In the genomic region with DNA sequence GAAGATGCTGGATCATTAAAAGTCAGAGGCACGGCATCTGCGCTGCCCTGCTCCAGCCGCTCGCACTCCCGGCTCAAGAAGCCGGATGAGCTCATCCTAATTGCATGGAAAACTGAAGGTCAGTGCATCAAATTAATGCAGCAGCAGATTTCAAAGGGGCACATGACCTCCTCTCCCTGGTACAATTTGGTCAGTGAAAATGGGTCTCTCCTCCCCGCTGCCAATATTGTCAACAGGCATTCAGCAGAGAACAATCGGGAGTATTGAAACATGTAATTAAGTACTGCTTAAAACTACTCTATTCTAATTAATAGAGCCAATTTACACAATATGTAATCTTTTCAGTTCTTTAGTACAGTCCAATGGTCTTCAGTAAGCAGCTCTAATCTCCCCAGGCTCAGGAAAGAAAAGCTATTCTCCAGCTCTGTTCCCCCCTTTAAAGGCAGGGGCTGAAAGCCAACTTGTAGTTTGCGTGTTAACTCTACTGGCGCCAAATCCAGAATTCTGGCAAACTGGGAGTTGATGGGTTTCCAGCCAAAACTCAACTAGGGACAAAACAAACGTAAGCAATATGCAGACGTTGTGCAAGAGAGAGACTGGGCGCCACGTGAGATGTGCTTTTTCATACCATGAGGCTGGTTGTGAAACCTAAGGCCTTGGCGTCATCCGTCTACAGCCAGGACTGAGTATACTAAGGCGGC, we compare ENCODE assay signal across 8 mouse cellular contexts.
DNase-seq lines count a peak whose midpoint lies in the region; ATAC-seq and TF ChIP-seq lines count a peak whose summit lies in the region.
"Had no signal": no experiment of that assay in that cellular context is flagged by ENCODE, and none has a peak within 500 bp of the region (broad histone marks: within the 10 kb centered on the region; RNA-seq: fewer than 3 reads in every experiment).

No protein-coding gene starts in this region.

- no peak for TF ChIP-seq CTCF in stomach, postnatal 0 days (IDR thresholded peaks at IDR 0.05; ENCODE audit: low read depth)

- WGBS in lung, embryonic 16.5 days: 71% methylated on average over 17 of the region's 17 CpGs
- 61% methylated on average over 17 of the region's 17 CpGs for WGBS in stomach, postnatal 0 days
- 85% methylated on average over 17 of the region's 17 CpGs for WGBS in kidney, embryonic 16.5 days

- H3K4me1 ChIP-seq in lung, embryonic 16.5 days (replicated peaks; ENCODE audit: control insufficient read depth, insufficient read depth, low read length): peaks cover 33% of the 10 kb centered on the region
- 0 out of 2 replicates have a peak, but pooled peaks cover 7% of the 10 kb centered on the region for H3K4me1 ChIP-seq in stomach, postnatal 0 days (replicated peaks; ENCODE audit: control insufficient read depth, insufficient read depth)
- H3K4me1 ChIP-seq in kidney, embryonic 16.5 days (ENCODE audit: insufficient read depth, low read length): peaks cover 13% of the 10 kb centered on the region

- H3K9me3 ChIP-seq in lung, embryonic 16.5 days (ENCODE audit: control insufficient read depth, low read length): no peaks in the 10 kb centered on the region
- H3K9me3 ChIP-seq in stomach, postnatal 0 days (ENCODE audit: control insufficient read depth, low read length): no peaks in the 10 kb centered on the region
- no peaks in the 10 kb centered on the region for H3K9me3 ChIP-seq in kidney, embryonic 16.5 days (ENCODE audit: low read length)
- H3K9me3 ChIP-seq: heart, embryonic 15.5 days had no signal

- H3K27ac ChIP-seq in lung, embryonic 16.5 days (ENCODE audit: low read length): peak overlapping the region; percentile 68
- peak overlapping the region; percentile 50 for H3K27ac ChIP-seq in stomach, postnatal 0 days (replicated peaks)
- no peak overlapping the region for H3K27ac ChIP-seq in kidney, embryonic 16.5 days (ENCODE audit: low read length)
- H3K27ac ChIP-seq: heart, embryonic 15.5 days had no signal

- H3K27me3 ChIP-seq in lung, embryonic 16.5 days (ENCODE audit: control insufficient read depth, insufficient read depth, low read depth, low read length): no peaks in the 10 kb centered on the region
- H3K27me3 ChIP-seq in stomach, postnatal 0 days (ENCODE audit: control insufficient read depth, insufficient read depth, low read length): no peaks in the 10 kb centered on the region
- no peaks in the 10 kb centered on the region for H3K27me3 ChIP-seq in kidney, embryonic 16.5 days (ENCODE audit: insufficient read depth, low read length)
- H3K27me3 ChIP-seq: heart, embryonic 15.5 days had no signal

- peak; percentile 87 for ATAC-seq in lung, embryonic 16.5 days (ENCODE audit: low read depth)
- ATAC-seq in stomach, postnatal 0 days (ENCODE audit: low FRiP score, low TSS enrichment): peak; percentile 63; the same call in 1 of the 2 replicates
- ATAC-seq in kidney, embryonic 16.5 days (ENCODE audit: low FRiP score, low TSS enrichment): no peak

- peak; percentile 88 for DNase-seq in Muller cell, postnatal 12 days (ENCODE audit: inconsistent ontology term)
- DNase-seq in adrenal gland, postnatal 14 days: peak; percentile 54
- DNase-seq in heart, adult 9 months (ENCODE audit: low spot score in 2 of 2): peak; percentile 54 to 66
- DNase-seq in stomach, postnatal 0 days (ENCODE audit: low spot score): peak; percentile 38
- DNase-seq in spleen, adult 12 weeks (ENCODE audit: low spot score): no peak

- peaks cover 14% of the 10 kb centered on the region for H3K36me3 ChIP-seq in lung, embryonic 16.5 days (ENCODE audit: control insufficient read depth, insufficient read depth, low read length)
- peaks cover 4% of the 10 kb centered on the region; the same call in 1 of the 2 replicates for H3K36me3 ChIP-seq in stomach, postnatal 0 days (ENCODE audit: control insufficient read depth, insufficient read depth, low read length)
- H3K36me3 ChIP-seq in kidney, embryonic 16.5 days (ENCODE audit: insufficient read depth, low read length): peaks cover 15% of the 10 kb centered on the region; the same call in 1 of the 2 replicates

- H3K4me3 ChIP-seq in lung, embryonic 16.5 days (ENCODE audit: low read length): no peak overlapping the region
- H3K4me3 ChIP-seq in stomach, postnatal 0 days (ENCODE audit: low read depth, low read length): no peak overlapping the region
- no peak overlapping the region for H3K4me3 ChIP-seq in kidney, embryonic 16.5 days (ENCODE audit: low read length)
- H3K4me3 ChIP-seq: heart, embryonic 15.5 days had no signal

- no peak overlapping the region for H3K4me2 ChIP-seq in lung, embryonic 16.5 days (ENCODE audit: low read depth, low read length)
- no peak overlapping the region for H3K4me2 ChIP-seq in stomach, postnatal 0 days (replicated peaks; ENCODE audit: low read depth)
- H3K4me2 ChIP-seq in kidney, embryonic 16.5 days (replicated peaks; ENCODE audit: low read depth, low read length): no peak overlapping the region
- H3K4me2 ChIP-seq: heart, embryonic 15.5 days had no signal

- no peak for TF ChIP-seq EP300 in stomach, postnatal 0 days (optimal IDR thresholded peaks at IDR 0.05)

- no peak overlapping the region for H3K9ac ChIP-seq in lung, embryonic 16.5 days (ENCODE audit: low read length)
- no peak overlapping the region for H3K9ac ChIP-seq in stomach, postnatal 0 days (ENCODE audit: low read length)
- no peak overlapping the region for H3K9ac ChIP-seq in kidney, embryonic 16.5 days (replicated peaks; ENCODE audit: low read length)
- H3K9ac ChIP-seq: heart, embryonic 15.5 days had no signal
